Mouse (Mus musculus) spleen, adult 18-20 months (tissue): ENCODE data around the gene Macrod2.

Source experiments
- DNase-seq, 2 experiments: peaks; one replicate each; pipeline ENCODE4 v3.0.0; 2022; ENCODE audit warnings: mixed read lengths in 2 of 2

Gene Macrod2

DNA sequence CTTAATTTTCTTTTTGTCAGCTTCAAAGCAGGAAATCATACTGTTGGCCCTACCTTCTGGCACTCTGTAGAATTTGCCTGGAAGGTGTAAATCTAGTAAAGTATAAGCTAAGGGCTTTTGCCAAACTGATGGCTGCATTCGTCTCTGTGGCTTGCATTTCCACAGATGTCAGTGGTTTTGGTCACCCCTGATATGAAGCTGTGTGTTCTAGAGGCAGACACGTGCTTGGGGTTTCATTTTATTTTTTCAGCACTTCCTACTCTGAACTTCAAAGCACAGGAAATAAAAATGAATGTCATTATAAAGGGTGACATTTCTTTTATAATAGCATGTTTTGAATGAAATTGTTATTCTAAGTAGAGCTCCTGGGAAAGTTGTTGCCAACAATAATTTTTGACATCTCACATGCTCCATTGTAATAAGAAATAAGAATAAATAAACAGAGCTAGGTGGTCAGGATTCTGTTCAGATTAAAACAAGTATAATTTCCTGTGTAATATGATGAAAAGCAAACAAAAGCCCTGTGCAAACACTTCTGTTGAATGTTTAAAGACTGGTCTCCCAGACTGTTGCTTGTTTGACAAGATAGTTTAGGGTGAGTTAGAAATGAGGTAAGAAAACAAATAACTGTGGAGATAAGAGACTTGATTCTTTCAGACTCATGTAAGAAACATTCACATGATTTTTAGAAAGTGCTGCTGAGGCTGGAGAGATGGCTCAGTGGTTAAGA is 424.4 kb downstream of the Macrod2 start:
- no peak for DNase-seq

- DNase-seq: no peak
Observed at GRCm38 (mm10) chr2:140822378-140822777, 427.3 kb downstream of the Macrod2 start.

GRCm38 (mm10) chr2:140826241-140826640 is 431.1 kb downstream of the Macrod2 start:
- no peak for DNase-seq

DNA sequence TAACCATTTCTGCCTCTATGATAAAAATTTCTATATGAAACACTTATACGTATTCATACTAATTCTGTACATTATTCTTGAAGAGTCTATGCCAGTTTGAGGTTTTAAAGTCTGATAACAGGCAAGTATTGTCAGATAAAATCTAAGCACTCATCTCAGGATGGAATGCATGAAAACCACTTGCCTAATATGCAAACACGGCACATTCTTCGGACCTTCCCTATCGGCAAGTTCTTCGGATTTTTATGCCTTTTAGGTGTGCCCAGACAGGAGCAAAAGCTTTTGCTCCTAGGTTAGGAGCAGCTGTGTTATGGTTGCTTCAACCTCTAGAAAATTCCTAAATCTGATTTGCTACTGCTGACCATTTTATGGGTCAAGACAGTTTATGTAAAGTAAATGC is 433.8 kb downstream of the Macrod2 start:
- DNase-seq: no peak

- DNase-seq: no peak
Observed at GRCm38 (mm10) chr2:140830086-140830485, 435.0 kb downstream of the Macrod2 start.

DNA sequence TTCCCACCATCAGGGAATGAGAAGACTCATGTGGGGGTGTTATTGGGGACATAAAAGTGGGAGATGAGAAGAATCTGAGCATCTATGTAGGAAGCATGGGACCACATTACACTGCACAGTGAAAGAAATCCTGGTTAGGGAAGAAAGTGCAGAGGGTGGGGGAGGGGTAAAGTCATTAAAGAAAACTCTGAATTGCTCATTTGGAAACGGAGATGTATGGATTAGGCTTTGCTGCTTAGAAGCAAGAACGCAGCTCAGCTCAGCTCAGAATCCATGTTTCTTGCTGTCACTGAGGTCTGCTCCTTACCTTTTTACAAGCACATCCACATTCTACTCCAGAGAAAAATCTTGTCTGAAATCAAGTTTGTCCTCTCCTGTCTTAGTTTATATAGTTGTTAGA is 444.3 kb downstream of the Macrod2 start:
- DNase-seq: no peak

DNA sequence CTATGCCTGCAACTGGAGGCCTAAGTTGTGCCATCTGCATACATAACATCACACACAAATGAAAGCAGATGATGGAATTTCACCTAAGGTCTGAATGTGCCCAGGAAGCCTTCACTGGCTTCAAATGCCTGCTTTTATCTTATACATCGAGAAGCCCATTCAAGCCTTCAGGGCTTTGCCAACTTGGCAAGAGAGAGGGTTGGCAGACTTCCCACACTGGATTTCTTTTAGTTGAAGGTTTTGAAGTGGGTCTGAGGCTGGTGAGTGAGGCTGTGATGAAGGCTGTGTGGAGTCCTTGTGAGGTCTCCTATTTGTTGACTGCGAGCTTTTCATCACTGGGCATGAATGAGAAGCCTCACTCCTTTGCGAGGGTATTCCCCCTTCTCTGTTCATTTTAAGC is 444.8 kb downstream of the Macrod2 start:
- DNase-seq: no peak

GRCm38 (mm10) chr2:140844030-140844429 is 448.9 kb downstream of the Macrod2 start:
- DNase-seq: no peak

DNA sequence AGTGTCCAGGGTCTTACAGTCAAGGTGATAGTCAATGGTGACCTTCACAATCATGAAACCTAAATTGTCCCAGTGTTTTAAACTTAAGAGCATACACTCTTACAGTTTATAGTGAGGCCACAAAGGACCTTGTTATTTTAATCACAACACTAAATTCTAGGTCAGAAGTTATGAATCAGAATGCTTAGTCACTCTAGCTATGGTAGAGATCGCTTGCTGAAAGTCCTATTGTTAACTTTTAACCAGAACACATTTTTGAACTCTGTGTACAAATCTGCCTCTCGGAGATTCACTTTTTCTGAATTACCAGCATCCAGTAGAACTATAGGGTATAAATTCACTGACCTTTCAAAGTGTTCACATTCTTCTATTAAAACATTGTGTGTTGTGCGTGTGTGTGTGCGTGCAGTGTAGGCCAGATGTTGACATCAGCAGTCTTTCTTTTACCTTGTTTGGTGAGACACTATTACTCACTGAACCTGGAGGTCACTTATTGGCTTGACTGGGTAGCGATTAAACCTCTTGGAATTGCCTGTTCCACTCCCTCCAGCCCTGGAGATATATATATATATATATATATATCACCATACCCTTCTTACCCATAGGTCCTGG is 452.8 kb downstream of the Macrod2 start:
- no peak for DNase-seq

DNA sequence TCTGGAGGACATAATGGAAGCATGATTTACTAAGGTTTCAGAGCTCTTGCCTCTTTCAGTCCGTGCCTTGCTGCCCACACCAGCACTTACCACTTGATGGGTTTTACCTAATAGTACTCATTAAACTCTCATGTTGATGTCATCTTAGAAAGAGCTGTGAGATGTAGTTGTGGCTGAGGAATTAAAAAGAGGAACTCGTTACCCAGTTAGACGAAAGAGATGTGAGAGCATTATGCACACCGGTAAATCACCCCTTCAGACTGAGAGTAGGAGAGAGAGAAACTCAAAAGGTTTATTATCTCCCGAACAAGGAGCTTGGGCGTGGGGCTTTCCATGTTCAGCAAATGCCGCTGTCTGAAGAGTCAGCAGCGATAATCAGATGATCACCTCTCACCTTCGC is 458.4 kb downstream of the Macrod2 start:
- no peak for DNase-seq

- DNase-seq: no peak
Observed at GRCm38 (mm10) chr2:140861356-140861755, 466.2 kb downstream of the Macrod2 start.

DNA sequence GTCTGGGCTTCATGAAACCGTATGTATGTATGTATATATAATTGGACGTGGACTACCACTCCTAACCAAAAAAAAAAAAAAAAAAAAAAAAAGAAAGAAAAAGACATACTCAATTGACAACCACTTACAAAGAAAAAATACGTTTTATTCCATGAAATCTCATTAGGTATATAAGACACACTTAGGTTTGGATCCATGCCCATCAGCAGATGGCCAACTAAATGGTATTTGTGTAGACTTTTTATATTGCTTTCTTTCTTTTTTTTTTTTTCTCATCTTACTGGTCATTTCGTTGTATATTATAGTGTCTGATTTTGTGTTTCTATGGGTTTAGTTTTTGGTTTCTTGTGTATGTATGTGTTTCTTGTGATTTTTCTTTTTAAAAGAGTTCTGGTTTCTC is 467.6 kb downstream of the Macrod2 start:
- no peak for DNase-seq

- DNase-seq: no peak
Observed at GRCm38 (mm10) chr2:140865636-140866035, 470.5 kb downstream of the Macrod2 start.

DNA sequence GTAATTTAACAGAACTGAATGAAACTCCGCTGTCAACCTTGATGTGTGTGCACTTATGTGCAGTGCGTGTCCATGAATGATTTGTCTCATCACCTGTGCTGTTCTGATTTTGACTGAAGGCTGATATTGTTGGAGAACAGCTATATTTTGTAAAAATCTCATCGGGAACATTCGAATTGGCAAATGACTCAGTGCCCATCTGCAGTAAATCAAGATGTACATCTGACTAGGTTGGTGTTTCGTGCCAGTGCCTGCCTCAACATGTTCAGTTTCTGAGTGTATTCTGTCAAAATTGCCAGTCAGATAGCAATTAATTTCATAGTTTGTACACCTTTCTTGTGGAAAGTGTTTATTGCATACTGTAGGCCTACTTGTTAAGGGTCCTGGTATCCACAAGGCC is 472.0 kb downstream of the Macrod2 start:
- no peak for DNase-seq

DNA sequence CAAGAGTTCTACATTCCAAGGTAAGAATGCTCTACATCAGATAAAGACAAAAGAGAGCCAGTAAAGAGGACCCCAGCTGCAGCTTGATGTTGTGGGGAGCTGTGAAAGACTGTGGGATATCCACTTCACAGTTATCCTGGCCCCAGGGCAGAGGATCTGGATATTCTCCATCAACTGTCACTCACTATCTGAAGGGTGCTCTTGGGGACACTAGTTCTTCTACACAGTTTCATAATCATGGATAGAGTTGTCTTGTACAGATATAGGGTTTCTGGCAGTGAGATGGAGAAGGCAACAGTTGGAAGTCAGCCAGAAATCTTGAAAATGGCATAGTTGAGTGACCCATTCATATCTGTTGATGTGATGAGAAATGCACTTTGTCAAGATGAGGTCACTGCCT is 490.1 kb downstream of the Macrod2 start:
- DNase-seq: no peak

DNA sequence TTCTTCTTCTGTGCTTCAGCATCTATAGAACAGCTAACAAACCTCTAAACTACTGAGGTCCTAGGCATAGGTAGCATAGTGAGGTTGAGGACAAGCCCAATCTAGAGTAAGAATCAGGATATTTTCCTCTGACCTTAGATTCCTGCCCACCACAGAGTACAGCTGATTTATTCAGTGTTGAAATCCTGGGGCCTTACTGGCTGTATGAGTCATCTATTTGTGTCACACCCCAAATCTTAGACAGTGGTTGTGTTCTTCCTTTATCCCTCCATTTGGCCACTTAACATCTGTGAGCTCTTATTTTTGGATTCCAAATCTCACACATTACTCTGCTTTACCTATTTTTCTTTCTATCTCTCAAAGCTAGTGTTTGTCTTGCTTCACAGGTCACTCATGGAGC is 495.6 kb downstream of the Macrod2 start:
- DNase-seq: no peak

DNA sequence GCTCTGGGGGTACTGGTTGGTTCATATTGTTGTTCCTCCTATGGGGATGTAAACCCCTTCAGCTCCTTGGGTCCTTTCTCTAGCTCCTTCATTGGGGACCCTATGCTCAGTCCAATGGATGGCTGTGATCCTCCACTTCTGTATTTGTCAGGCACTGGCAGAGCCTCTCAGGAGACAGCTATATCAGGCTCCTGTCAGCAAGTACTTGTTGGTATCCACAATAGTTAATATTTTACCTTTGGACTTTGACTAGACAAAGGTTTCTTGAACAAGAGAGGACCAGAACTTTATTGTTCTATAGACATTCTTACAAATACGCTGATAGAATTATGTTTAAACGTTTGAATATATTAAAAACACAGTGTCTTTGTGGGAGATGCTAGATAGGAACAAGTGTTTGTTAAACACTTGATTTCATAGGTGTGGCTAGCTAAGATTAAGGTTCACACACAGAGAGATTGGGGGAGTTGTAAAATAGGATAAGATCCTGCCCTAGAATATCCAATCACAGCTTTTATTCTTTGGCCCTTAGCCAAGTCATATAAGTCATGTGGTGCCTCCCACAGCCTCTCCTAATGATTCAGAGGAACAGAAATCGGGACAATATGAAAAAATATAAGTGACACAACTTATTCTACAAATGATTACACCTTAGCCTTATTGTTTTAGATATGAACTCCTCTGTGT is 501.4 kb downstream of the Macrod2 start:
- no peak for DNase-seq

DNA sequence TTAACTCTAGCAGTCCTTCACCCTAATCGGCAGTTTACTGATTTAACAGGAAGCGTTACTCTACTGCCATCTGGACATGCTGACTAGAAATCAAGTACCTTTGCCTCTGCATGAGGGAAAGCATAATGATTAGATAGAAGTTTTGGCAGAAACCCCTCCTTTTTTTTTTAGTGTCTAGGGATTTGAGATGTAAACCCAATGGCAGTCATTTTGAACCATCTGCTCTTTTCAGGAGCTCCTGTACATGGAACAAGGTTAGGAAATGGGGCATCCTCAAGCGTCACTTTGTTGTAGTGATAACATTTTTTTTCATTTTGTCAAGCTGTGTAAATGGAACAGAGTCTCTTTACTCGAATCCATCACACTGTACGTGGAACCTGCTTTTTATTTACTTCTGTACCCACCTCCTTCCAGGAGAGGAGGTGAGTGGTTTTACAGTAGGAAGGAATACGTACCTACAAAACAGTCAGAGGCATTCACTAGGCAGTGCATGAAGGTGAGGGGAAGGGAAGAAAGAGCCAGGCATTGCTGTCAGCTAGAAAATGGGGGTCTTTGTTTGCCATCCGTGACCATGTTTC is 503.4 kb downstream of the Macrod2 start:
- no peak for DNase-seq

- no peak for DNase-seq
Observed at GRCm38 (mm10) chr2:140905331-140905730, 510.2 kb downstream of the Macrod2 start.

DNA sequence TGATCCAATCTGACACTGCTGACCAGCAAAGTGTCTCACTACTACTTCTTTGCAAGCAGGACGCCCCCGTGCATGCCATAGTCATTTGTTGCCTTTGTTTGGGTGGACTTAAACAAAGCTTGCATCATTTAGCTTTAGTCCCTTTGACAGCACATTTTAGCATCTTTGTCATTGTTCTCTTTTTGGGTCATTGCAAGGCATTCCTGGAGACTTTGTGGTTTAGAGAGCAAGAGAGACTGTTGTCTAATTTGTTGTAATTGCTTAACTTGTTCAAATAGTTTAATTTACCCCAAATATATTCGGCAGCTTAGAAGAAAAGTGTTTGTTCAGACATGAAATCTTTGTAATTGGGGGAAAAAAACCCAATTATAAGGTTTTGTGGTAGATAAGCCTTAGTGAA is 511.0 kb downstream of the Macrod2 start:
- DNase-seq: no peak

DNA sequence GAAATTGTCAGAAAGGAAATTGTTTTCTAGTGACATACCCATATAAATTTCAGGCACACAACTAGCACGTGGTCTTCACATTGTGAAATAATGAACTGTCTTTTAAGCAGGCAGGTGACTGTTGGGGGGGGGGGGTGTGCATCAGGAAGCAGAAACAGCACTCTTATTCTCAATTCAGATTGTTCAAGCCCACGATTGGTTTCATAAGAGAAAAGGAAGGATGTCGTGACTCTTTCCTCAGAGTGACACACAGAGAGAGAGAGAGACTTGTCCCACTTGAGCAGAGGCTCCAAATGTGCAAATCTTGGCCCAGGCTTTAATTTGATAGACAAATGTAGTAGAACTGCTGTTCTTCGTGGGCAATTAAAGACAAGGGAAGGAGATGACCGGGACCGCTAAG is 516.4 kb downstream of the Macrod2 start:
- DNase-seq: no peak

DNA sequence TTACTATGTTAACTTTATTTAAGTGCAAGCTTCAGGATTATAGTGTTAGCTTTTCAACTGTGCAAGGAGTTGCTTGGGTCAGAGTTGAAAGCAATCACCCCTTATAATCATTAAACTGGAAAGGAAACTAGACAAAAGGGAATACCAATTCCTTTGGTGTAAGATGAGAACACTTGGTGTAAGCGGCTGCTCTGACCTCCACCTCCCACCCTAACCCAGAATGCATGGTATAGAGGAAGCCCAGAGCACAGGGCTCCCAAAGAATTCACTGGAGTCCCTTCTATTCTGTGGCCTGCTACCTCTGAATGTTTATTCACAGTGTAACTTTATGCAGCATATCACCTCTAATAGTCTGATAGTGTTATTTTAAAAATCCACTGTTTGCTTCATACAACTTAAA is 517.1 kb downstream of the Macrod2 start:
- DNase-seq: no peak

GRCm38 (mm10) chr2:140912931-140913330 is 517.8 kb downstream of the Macrod2 start:
- DNase-seq: no peak
